Mouse (Mus musculus) heart, embryonic 14.5 days (tissue): ENCODE measurements at regions not wholly inside any gene's neighbourhood (a gene's known extent, or its start where the extent isn't known, plus 50 kb on each side); places are given as distances from the start of the nearest gene placed in this dataset.

Experiments
- ATAC-seq: fragments of 200-750 bp; cut with Nextera tagmentation; 2 replicates; pipeline ENCODE4 v1.8.0; 2017; ENCODE audit warnings: low read depth, moderate TSS enrichment; ENCODE audit not compliant: insufficient number of reproducible peaks, insufficient read depth, low FRiP score
- H3K27ac ChIP-seq, 2 experiments: fragments of 200-500 bp in 1 of 2; fragments of 300-500 bp in 1 of 2; sonication (generic) in 1 of 2; replicated peaks in 1 of 2; 2 replicates each; pipeline ENCODE4 v1.5.1; 2012 to 2014; ENCODE audit warnings: low read depth in 2 of 2, low read length in 2 of 2, control low read depth in 1 of 2, mild to moderate bottlenecking in 1 of 2, mixed read lengths in 1 of 2; ENCODE audit not compliant: control insufficient read depth in 1 of 2, insufficient read depth in 1 of 2
- H3K27me3 ChIP-seq: fragments of 300-500 bp; sonication (generic); 2 replicates; pipeline ENCODE4 v1.6.1; 2014; ENCODE audit warnings: mild to moderate bottlenecking, low read length, control low read depth; ENCODE audit not compliant: control insufficient read depth, insufficient read depth
- H3K36me3 ChIP-seq: fragments of 300-500 bp; sonication (generic); 2 replicates; pipeline ENCODE4 v1.6.1; 2014; ENCODE audit warnings: mild to moderate bottlenecking, control low read depth, low read length, mixed read lengths; ENCODE audit not compliant: control insufficient read depth, insufficient read depth
- H3K4me1 ChIP-seq, 2 experiments: fragments of 200-500 bp in 1 of 2; fragments of 300-500 bp in 1 of 2; sonication (generic) in 1 of 2; 2 replicates each; pipeline ENCODE4 v1.6.1; 2012 to 2014; ENCODE audit warnings: low read length in 2 of 2, control low read depth in 1 of 2, mixed read lengths in 1 of 2; ENCODE audit not compliant: control insufficient read depth in 2 of 2, insufficient read depth in 2 of 2
- H3K4me2 ChIP-seq: fragments of 300-500 bp; sonication (generic); 2 replicates; pipeline ENCODE4 v1.6.1; 2014; ENCODE audit warnings: mild to moderate bottlenecking, low read length
- H3K4me3 ChIP-seq, 2 experiments: fragments of 200-500 bp in 1 of 2; fragments of 300-500 bp in 1 of 2; sonication (generic) in 1 of 2; 2 replicates each; pipeline ENCODE4 v1.5.1; 2012 to 2014; ENCODE audit warnings: low read length in 2 of 2, mild to moderate bottlenecking in 2 of 2, control low read depth in 1 of 2, low read depth in 1 of 2, moderate library complexity in 1 of 2; ENCODE audit not compliant: control insufficient read depth in 1 of 2, insufficient read depth in 1 of 2
- H3K9ac ChIP-seq: fragments of 300-500 bp; sonication (generic); 2 replicates; pipeline ENCODE4 v1.6.1; 2014; ENCODE audit warnings: mild to moderate bottlenecking, low read length
- H3K9me3 ChIP-seq: fragments of 300-500 bp; sonication (generic); 2 replicates; pipeline ENCODE4 v1.6.1; 2016; ENCODE audit warnings: low read length, control low read depth; ENCODE audit not compliant: control insufficient read depth
- WGBS: fragments of 180-500 bp; shearing (Covaris S2); extraction: QIAGEN DNeasy Blood & Tissue Kit; methylation state at CpG from one replicate; pipeline ENCODE4 v1.1.7; 2014; 5-methylcytosine and 5-hydroxymethylcytosine counted together

- no peaks in the 10 kb centered on the region for H3K36me3 ChIP-seq
- no peaks in the 10 kb centered on the region for H3K4me1 ChIP-seq
- H3K27ac ChIP-seq, result no peak overlapping the region
- H3K4me2 ChIP-seq, result no peak overlapping the region
- 83% methylated on average over 3 of the region's 3 CpGs for WGBS
- no peaks in the 10 kb centered on the region for H3K27me3 ChIP-seq
- H3K4me3 ChIP-seq, result no peak overlapping the region
- H3K9ac ChIP-seq, result no peak overlapping the region
- H3K9me3 ChIP-seq, result no peaks in the 10 kb centered on the region
- ATAC-seq, result no peak
Measured at GRCm38 (mm10) chr1:78050231-78050630, 146.7 kb downstream of the Pax3 start.

GRCm38 (mm10) chr1:78032336-78032735 is 164.6 kb downstream of the Pax3 start:
- no peak for ATAC-seq
- H3K27ac ChIP-seq, result no peak overlapping the region
- no peak overlapping the region for H3K9ac ChIP-seq
- H3K4me2 ChIP-seq, result no peak overlapping the region
- 74% methylated on average over 2 of the region's 2 CpGs for WGBS
- no peak overlapping the region for H3K4me3 ChIP-seq
- no peaks in the 10 kb centered on the region for H3K9me3 ChIP-seq
- no peaks in the 10 kb centered on the region for H3K4me1 ChIP-seq
- no peaks in the 10 kb centered on the region for H3K27me3 ChIP-seq
- no peaks in the 10 kb centered on the region for H3K36me3 ChIP-seq

- no peak overlapping the region for H3K9ac ChIP-seq
- no peak overlapping the region for H3K4me2 ChIP-seq
- H3K27me3 ChIP-seq, result no peaks in the 10 kb centered on the region
- H3K4me3 ChIP-seq, result no peak overlapping the region
- no peaks in the 10 kb centered on the region for H3K9me3 ChIP-seq
- ATAC-seq, result no peak
- no peaks in the 10 kb centered on the region for H3K36me3 ChIP-seq
- WGBS, result 44% methylated on average over 6 of the region's 6 CpGs
- H3K27ac ChIP-seq, result peak overlapping the region in 1 of 2 experiments; percentile 39; a peak in 1 of 4 replicates
- H3K4me1 ChIP-seq, result peaks cover 0 to 2% of the 10 kb centered on the region in 2 experiments; a peak in 1 of 4 replicates
Measured at GRCm38 (mm10) chr1:78021766-78022165, 175.2 kb downstream of the Pax3 start.

GRCm38 (mm10) chr1:78021014-78021413 is 175.9 kb downstream of the Pax3 start:
- Histone ChIP-seq H3K9ac (no peak overlapping the region), H3K4me2 (no peak overlapping the region), H3K4me3 (no peak overlapping the region), H3K27me3 (no peaks in the 10 kb centered on the region), H3K36me3 (no peaks in the 10 kb centered on the region), H3K27ac (no peak overlapping the region; a peak in 1 of 4 replicates), H3K4me1 (peaks cover 0 to 4% of the 10 kb centered on the region in 2 experiments; a peak in 1 of 4 replicates), H3K9me3 (no peaks in the 10 kb centered on the region)
- no peak for ATAC-seq
- WGBS, result 57% methylated on average over 6 of the region's 6 CpGs

- H3K9ac ChIP-seq, result no peak overlapping the region
- no peaks in the 10 kb centered on the region for H3K9me3 ChIP-seq
- 72% methylated on average over 6 of the region's 6 CpGs for WGBS
- peaks cover 0 to 4% of the 10 kb centered on the region in 2 experiments; a peak in 1 of 4 replicates for H3K4me1 ChIP-seq
- H3K27me3 ChIP-seq, result no peaks in the 10 kb centered on the region
- no peak overlapping the region for H3K27ac ChIP-seq
- H3K4me3 ChIP-seq, result no peak overlapping the region
- no peak overlapping the region for H3K4me2 ChIP-seq
- no peaks in the 10 kb centered on the region for H3K36me3 ChIP-seq
- no peak for ATAC-seq
Measured at GRCm38 (mm10) chr1:78017949-78018617, 178.9 kb downstream of the Pax3 start.

- H3K27me3 ChIP-seq, result no peaks in the 10 kb centered on the region
- H3K36me3 ChIP-seq, result no peaks in the 10 kb centered on the region
- WGBS, result 63% methylated on average over 18 of the region's 18 CpGs
- H3K4me2 ChIP-seq, result no peak overlapping the region
- H3K27ac ChIP-seq, result no peak overlapping the region; a peak in 1 of 4 replicates
- H3K4me1 ChIP-seq, result peaks cover 0 to 4% of the 10 kb centered on the region in 2 experiments; a peak in 1 of 4 replicates
- no peak overlapping the region for H3K9ac ChIP-seq
- no peaks in the 10 kb centered on the region for H3K9me3 ChIP-seq
- no peak overlapping the region for H3K4me3 ChIP-seq
- no peak for ATAC-seq
Measured at GRCm38 (mm10) chr1:78016541-78017267, 180.2 kb downstream of the Pax3 start.

GRCm38 (mm10) chr1:78015999-78016398 is 180.9 kb downstream of the Pax3 start:
- Histone ChIP-seq H3K4me1 (peaks cover 0 to 4% of the 10 kb centered on the region in 2 experiments; a peak in 1 of 4 replicates), H3K9ac (no peak overlapping the region), H3K27ac (no peak overlapping the region), H3K9me3 (no peaks in the 10 kb centered on the region), H3K4me3 (no peak overlapping the region), H3K27me3 (no peaks in the 10 kb centered on the region), H3K36me3 (no peaks in the 10 kb centered on the region), H3K4me2 (no peak overlapping the region)
- 40% methylated on average over 3 of the region's 3 CpGs for WGBS
- no peak for ATAC-seq
